ENCODE assay signal across 9 mouse cellular contexts in the genomic region with DNA sequence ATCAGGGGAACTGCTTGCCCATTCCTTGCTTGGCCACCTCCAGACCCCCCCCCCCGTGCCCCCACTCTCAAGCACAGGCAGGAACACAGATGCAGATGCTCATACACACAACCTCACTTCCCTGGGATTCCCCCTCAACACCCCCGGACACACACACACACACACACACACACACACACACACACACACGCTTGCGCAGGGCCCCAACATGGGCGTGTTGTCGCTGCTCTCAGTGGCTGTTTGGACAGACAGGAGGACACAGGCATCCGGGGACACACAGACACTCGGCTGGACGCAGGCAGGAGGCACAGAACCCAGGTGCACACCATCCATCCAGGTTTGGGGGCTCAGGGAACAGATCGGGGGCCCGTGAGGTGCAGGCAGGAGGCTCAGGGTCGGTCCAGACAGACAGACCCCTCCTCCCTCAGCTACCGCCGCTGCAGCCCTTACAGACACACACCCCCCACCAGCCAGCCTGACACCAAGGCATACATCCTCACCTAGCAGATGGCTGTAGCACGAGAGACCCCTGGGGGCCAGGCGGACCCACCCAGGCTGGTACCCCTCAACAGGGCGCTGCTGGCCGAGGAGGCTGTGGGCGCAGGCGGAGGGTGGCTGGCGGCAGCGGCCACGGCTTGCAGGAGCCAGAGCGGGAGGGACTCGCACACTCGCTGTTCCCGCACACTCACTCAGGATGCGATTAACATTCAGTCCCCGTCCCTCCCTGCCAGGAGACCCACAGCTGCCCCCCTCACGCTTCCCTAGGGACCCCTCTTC. TPM values are rescaled to one million over a fixed set of nuclear protein-coding genes. Genes with fewer than 3 reads are reported as not detected.
DNase-seq lines count a peak whose midpoint lies in the region; ATAC-seq and TF ChIP-seq lines count a peak whose summit lies in the region.
"Had no signal": no experiment of that assay in that cellular context is flagged by ENCODE, and none has a peak within 500 bp of the region (broad histone marks: within the 10 kb centered on the region; RNA-seq: fewer than 3 reads in every experiment).

No protein-coding gene starts in this region.

- TF ChIP-seq CTCF in E14TG2a.4 (conservative IDR thresholded peaks at IDR 0.05; ENCODE audit: low read length), result no peak

- peak overlapping the region; percentile 32 for H3K4me3 ChIP-seq in kidney, embryonic 14.5 days (ENCODE audit: low read length)
- H3K4me3 ChIP-seq in E14TG2a.4 (replicated peaks; ENCODE audit: low read length), result peak overlapping the region; percentile 69
- peak overlapping the region; percentile 25 for H3K4me3 ChIP-seq in forebrain, embryonic 11.5 days (ENCODE audit: low read depth, low read length)
- H3K4me3 ChIP-seq in limb, embryonic 14.5 days (replicated peaks; ENCODE audit: low read length), result peak overlapping the region; percentile 34
- H3K4me3 ChIP-seq in stomach, embryonic 15.5 days (replicated peaks), result peak overlapping the region; percentile 20

- peak overlapping the region; percentile 47 for H3K4me2 ChIP-seq in kidney, embryonic 14.5 days (replicated peaks; ENCODE audit: low read depth, low read length)
- H3K4me2 ChIP-seq in forebrain, embryonic 11.5 days (ENCODE audit: low read depth, low read length, severe bottlenecking), result peak overlapping the region; percentile 49
- peak overlapping the region; percentile 53 for H3K4me2 ChIP-seq in limb, embryonic 14.5 days (replicated peaks; ENCODE audit: low read depth, low read length, severe bottlenecking)
- peak overlapping the region; percentile 52 for H3K4me2 ChIP-seq in stomach, embryonic 15.5 days

- no peak for DNase-seq in kidney, adult 8-10 months
- no peak for DNase-seq in forebrain, embryonic 11.5 days (ENCODE audit: low spot score)
- DNase-seq in limb, embryonic 14.5 days (ENCODE audit: low spot score), result no peak
- no peak for DNase-seq in layer of hippocampus, adult 18-20 months (ENCODE audit: low spot score in 2 of 2)
- no peak for DNase-seq in gastrocnemius, postnatal 10 days

- peaks cover 33% of the 10 kb centered on the region for H3K4me1 ChIP-seq in kidney, embryonic 14.5 days (ENCODE audit: control insufficient read depth, insufficient read depth, low read length)
- peaks cover 57% of the 10 kb centered on the region for H3K4me1 ChIP-seq in E14TG2a.4 (replicated peaks; ENCODE audit: low read depth, low read length)
- peaks cover 23% of the 10 kb centered on the region for H3K4me1 ChIP-seq in forebrain, embryonic 11.5 days (replicated peaks; ENCODE audit: control insufficient read depth, insufficient read depth, low read length)
- peaks cover 40% of the 10 kb centered on the region for H3K4me1 ChIP-seq in limb, embryonic 14.5 days (ENCODE audit: control insufficient read depth, insufficient read depth, low read length)
- peaks cover 46% of the 10 kb centered on the region for H3K4me1 ChIP-seq in stomach, embryonic 15.5 days

- peaks cover 13% of the 10 kb centered on the region; the same call in 1 of the 2 replicates for H3K36me3 ChIP-seq in kidney, embryonic 14.5 days (ENCODE audit: control insufficient read depth, insufficient read depth, low read length)
- peaks cover 16% of the 10 kb centered on the region for H3K36me3 ChIP-seq in E14TG2a.4 (ENCODE audit: insufficient read depth, low read length)
- H3K36me3 ChIP-seq in forebrain, embryonic 11.5 days (ENCODE audit: control insufficient read depth, insufficient read depth, low read length), result no peaks in the 10 kb centered on the region
- H3K36me3 ChIP-seq in limb, embryonic 14.5 days (ENCODE audit: control insufficient read depth, insufficient read depth, low read length), result peaks cover 16% of the 10 kb centered on the region
- H3K36me3 ChIP-seq in stomach, embryonic 15.5 days, result peaks cover 10% of the 10 kb centered on the region; the same call in 1 of the 2 replicates

- H3K27ac ChIP-seq in kidney, embryonic 14.5 days (ENCODE audit: low read depth, low read length), result no peak overlapping the region
- H3K27ac ChIP-seq in forebrain, embryonic 11.5 days (ENCODE audit: low read depth, low read length), result no peak overlapping the region
- no peak overlapping the region for H3K27ac ChIP-seq in limb, embryonic 14.5 days (replicated peaks; ENCODE audit: low read depth, low read length)
- no peak overlapping the region for H3K27ac ChIP-seq in stomach, embryonic 15.5 days
- H3K27ac ChIP-seq: liver, embryonic 14.5 days had no signal

- peaks cover 37% of the 10 kb centered on the region for H3K27me3 ChIP-seq in kidney, embryonic 14.5 days (ENCODE audit: control insufficient read depth, insufficient read depth, low read length)
- peaks cover 55% of the 10 kb centered on the region for H3K27me3 ChIP-seq in E14TG2a.4 (ENCODE audit: insufficient read depth, low read length)
- peaks cover 48% of the 10 kb centered on the region for H3K27me3 ChIP-seq in forebrain, embryonic 11.5 days (ENCODE audit: control insufficient read depth, insufficient read depth, low read length)
- H3K27me3 ChIP-seq in limb, embryonic 14.5 days (ENCODE audit: control insufficient read depth, insufficient read depth, low read length), result peaks cover 32% of the 10 kb centered on the region
- peaks cover 37% of the 10 kb centered on the region for H3K27me3 ChIP-seq in stomach, embryonic 15.5 days (replicated peaks)

- WGBS in kidney, embryonic 14.5 days, result 1% methylated on average over 30 of the region's 30 CpGs
- WGBS in forebrain, embryonic 11.5 days, result 2% methylated on average over 28 of the region's 30 CpGs
- WGBS in limb, embryonic 14.5 days, result 2% methylated on average over 29 of the region's 30 CpGs
- 2% methylated on average over 30 of the region's 30 CpGs for WGBS in stomach, embryonic 15.5 days

- H3K9me3 ChIP-seq in kidney, embryonic 14.5 days (ENCODE audit: control insufficient read depth, low read length), result no peaks in the 10 kb centered on the region
- no peaks in the 10 kb centered on the region for H3K9me3 ChIP-seq in E14TG2a.4 (ENCODE audit: low read length)
- no peaks in the 10 kb centered on the region for H3K9me3 ChIP-seq in forebrain, embryonic 11.5 days (ENCODE audit: control insufficient read depth, low read length)
- H3K9me3 ChIP-seq in limb, embryonic 14.5 days (ENCODE audit: control insufficient read depth, low read length), result no peaks in the 10 kb centered on the region
- no peaks in the 10 kb centered on the region for H3K9me3 ChIP-seq in stomach, embryonic 15.5 days

- TF ChIP-seq POLR2A in limb, embryonic 14.5 days (IDR thresholded peaks at IDR 0.05; ENCODE audit: borderline replicate concordance, extremely low read depth, insufficient read depth, insufficient read length), result no peak

- ATAC-seq in kidney, embryonic 14.5 days (ENCODE audit: low FRiP score, low TSS enrichment), result no peak
- no peak for ATAC-seq in forebrain, embryonic 11.5 days (replicated peaks; ENCODE audit: low FRiP score)
- no peak for ATAC-seq in limb, embryonic 14.5 days (ENCODE audit: low FRiP score, low read depth)
- ATAC-seq in stomach, embryonic 15.5 days (ENCODE audit: insufficient read depth, low FRiP score, low read depth), result no peak

- H3K9ac ChIP-seq in kidney, embryonic 14.5 days (ENCODE audit: low read depth, low read length), result peak overlapping the region; percentile 50; the same call in 1 of the 2 replicates
- peak overlapping the region; percentile 51 for H3K9ac ChIP-seq in forebrain, embryonic 11.5 days (ENCODE audit: low read length)
- H3K9ac ChIP-seq in limb, embryonic 14.5 days (ENCODE audit: low read depth, low read length, severe bottlenecking), result peak overlapping the region; percentile 49
- H3K9ac ChIP-seq in stomach, embryonic 15.5 days, result peak overlapping the region; percentile 32
- H3K9ac ChIP-seq: liver, embryonic 14.5 days had no signal

RNA-seq across cellular contexts. Expression of a gene that starts 2.1 kb away (rescaled TPM):
- polyA plus RNA-seq in kidney, embryonic 14.5 days (2014; fragmentation: Nextera tagmentation; extraction: Ambion mirVana), result 145 and 184 TPM in 2 replicates
- 68.3 and 69.4 TPM in 2 replicates for polyA plus RNA-seq in forebrain, embryonic 11.5 days (2014; fragmentation: Nextera tagmentation; extraction: Ambion mirVana)
- polyA plus RNA-seq in limb, embryonic 14.5 days (2012; rRNA removed), result 374 and 521 TPM in 2 replicates
- 140 and 163 TPM in 2 replicates for polyA plus RNA-seq in limb, embryonic 14.5 days (2014; fragmentation: Nextera tagmentation; extraction: Ambion mirVana)
- 72.0 and 79.7 TPM in 2 replicates for polyA plus RNA-seq in stomach, embryonic 15.5 days (2015; fragmentation: Nextera tagmentation; extraction: Ambion mirVana)
- total RNA-seq in layer of hippocampus, adult 18-20 months (2021), result 10 to 100 TPM; 71.5 to 73.9 TPM
- 10 to 100 TPM; 73.5 to 74.7 TPM for total RNA-seq in gastrocnemius, postnatal 10 days (2021)

RNA-seq across cellular contexts. Expression of a gene that starts 7.7 kb away (rescaled TPM):
- polyA plus RNA-seq in kidney, embryonic 14.5 days (2014; fragmentation: Nextera tagmentation; extraction: Ambion mirVana), result 0.28 and 0.37 TPM in 2 replicates
- 0.16 and 0.31 TPM in 2 replicates for polyA plus RNA-seq in forebrain, embryonic 11.5 days (2014; fragmentation: Nextera tagmentation; extraction: Ambion mirVana)
- polyA plus RNA-seq in limb, embryonic 14.5 days (2012; rRNA removed), result 4.9 and 7.4 TPM in 2 replicates
- 0.59 and 0.61 TPM in 2 replicates for polyA plus RNA-seq in limb, embryonic 14.5 days (2014; fragmentation: Nextera tagmentation; extraction: Ambion mirVana)
- 0.64 and 0.67 TPM in 2 replicates for polyA plus RNA-seq in stomach, embryonic 15.5 days (2015; fragmentation: Nextera tagmentation; extraction: Ambion mirVana)
- 10 to 100 TPM; 10.6 to 10.7 TPM for total RNA-seq in layer of hippocampus, adult 18-20 months (2021)
- 1 to 10 TPM in 1 of 2 experiments, under 1 TPM in 1; 0.80 to 1.2 TPM for total RNA-seq in gastrocnemius, postnatal 10 days (2021)

RNA-seq across cellular contexts. Expression of a gene that starts 26.0 kb away (rescaled TPM):
- 0.90 and 2.1 TPM in 2 replicates for polyA plus RNA-seq in kidney, embryonic 14.5 days (2014; fragmentation: Nextera tagmentation; extraction: Ambion mirVana)
- polyA plus RNA-seq in forebrain, embryonic 11.5 days (2014; fragmentation: Nextera tagmentation; extraction: Ambion mirVana), result 1.1 and 2.1 TPM in 2 replicates
- polyA plus RNA-seq in limb, embryonic 14.5 days (2012; rRNA removed), result 0.49 and 0.83 TPM in 2 replicates
- polyA plus RNA-seq in limb, embryonic 14.5 days (2014; fragmentation: Nextera tagmentation; extraction: Ambion mirVana), result 0.53 and 0.99 TPM in 2 replicates
- 0.80 and 1.1 TPM in 2 replicates for polyA plus RNA-seq in stomach, embryonic 15.5 days (2015; fragmentation: Nextera tagmentation; extraction: Ambion mirVana)
- total RNA-seq in layer of hippocampus, adult 18-20 months (2021), result not detected
- total RNA-seq in gastrocnemius, postnatal 10 days (2021), result under 1 TPM in 1 of 2 experiments, not detected in 1; 0.35 TPM

RNA-seq across cellular contexts. Expression of a gene that starts 26.3 kb away (rescaled TPM):
- 4.5 and 5.0 TPM in 2 replicates for polyA plus RNA-seq in kidney, embryonic 14.5 days (2014; fragmentation: Nextera tagmentation; extraction: Ambion mirVana)
- 2.6 and 3.2 TPM in 2 replicates for polyA plus RNA-seq in forebrain, embryonic 11.5 days (2014; fragmentation: Nextera tagmentation; extraction: Ambion mirVana)
- 17.1 and 22.7 TPM in 2 replicates for polyA plus RNA-seq in limb, embryonic 14.5 days (2012; rRNA removed)
- polyA plus RNA-seq in limb, embryonic 14.5 days (2014; fragmentation: Nextera tagmentation; extraction: Ambion mirVana), result 3.5 and 4.7 TPM in 2 replicates
- 5.8 and 6.8 TPM in 2 replicates for polyA plus RNA-seq in stomach, embryonic 15.5 days (2015; fragmentation: Nextera tagmentation; extraction: Ambion mirVana)
- 10 to 100 TPM; 21.8 to 22.4 TPM for total RNA-seq in layer of hippocampus, adult 18-20 months (2021)
- 10 to 100 TPM; 42.3 to 47.7 TPM for total RNA-seq in gastrocnemius, postnatal 10 days (2021)

RNA-seq across cellular contexts. Expression of a gene that starts 39.7 kb away (rescaled TPM):
- polyA plus RNA-seq in kidney, embryonic 14.5 days (2014; fragmentation: Nextera tagmentation; extraction: Ambion mirVana), result 69.5 and 93.5 TPM in 2 replicates
- polyA plus RNA-seq in forebrain, embryonic 11.5 days (2014; fragmentation: Nextera tagmentation; extraction: Ambion mirVana), result 84.8 and 88.2 TPM in 2 replicates
- polyA plus RNA-seq in limb, embryonic 14.5 days (2012; rRNA removed), result 33.7 and 38.7 TPM in 2 replicates
- 62.4 and 62.9 TPM in 2 replicates for polyA plus RNA-seq in limb, embryonic 14.5 days (2014; fragmentation: Nextera tagmentation; extraction: Ambion mirVana)
- polyA plus RNA-seq in stomach, embryonic 15.5 days (2015; fragmentation: Nextera tagmentation; extraction: Ambion mirVana), result 57.0 and 64.3 TPM in 2 replicates
- 10 to 100 TPM; 20.6 to 22.5 TPM for total RNA-seq in layer of hippocampus, adult 18-20 months (2021)
- total RNA-seq in gastrocnemius, postnatal 10 days (2021), result 10 to 100 TPM; 14.8 to 15.4 TPM
